Mouse (Mus musculus): Measurements from ENCODE around the gene Nr4a2.

DNA sequence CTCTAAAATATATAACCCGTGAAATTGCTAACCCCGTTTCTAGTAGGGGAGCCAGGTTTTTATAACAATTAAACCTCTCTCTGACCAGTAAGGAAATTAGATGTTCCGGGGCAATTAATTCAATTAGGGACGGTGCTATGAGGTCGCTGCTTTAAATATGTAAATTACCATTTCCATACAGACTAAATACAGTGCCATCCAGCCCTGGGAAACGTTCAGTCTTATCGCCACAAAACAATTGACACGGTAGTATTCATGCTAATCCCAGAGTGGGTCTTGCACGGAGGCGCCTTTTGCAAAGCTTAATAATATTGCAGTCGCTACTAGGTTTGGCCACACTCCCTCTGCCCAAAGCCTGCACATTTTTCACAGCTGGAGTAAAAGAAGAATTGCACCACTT lies 14.5 kb downstream of the Nr4a2 start:
- TF ChIP-seq CTCF (IDR thresholded peaks at IDR 0.05 in 2 of 3, conservative IDR thresholded peaks at IDR 0.05 in 1 of 3; ENCODE audit: control insufficient read depth in 1 of 3, insufficient read depth in 1 of 3, low read depth in 2 of 3, low read length in 3 of 3, poor library complexity in 1 of 3, severe bottlenecking in 1 of 3), result no peak
- TF ChIP-seq EP300 (IDR thresholded peaks at IDR 0.05; ENCODE audit: low read depth in 1 of 2, low read length in 2 of 2), result no peak
- no peak for TF ChIP-seq KAT2A (conservative IDR thresholded peaks at IDR 0.05; ENCODE audit: low read depth, low read length)
- no peak for TF ChIP-seq NRF1 (IDR thresholded peaks at IDR 0.05; ENCODE audit: insufficient read depth, low read depth, low read length, poor library complexity, severe bottlenecking)
- TF ChIP-seq POLR2AphosphoS5 (IDR thresholded peaks at IDR 0.05; ENCODE audit: borderline replicate concordance, low read depth, low read length), result no peak
- no peak for TF ChIP-seq GATA1 (IDR thresholded peaks at IDR 0.05; ENCODE audit: low read depth, low read length)
- no peak for TF ChIP-seq USF2 (IDR thresholded peaks at IDR 0.05; ENCODE audit: borderline replicate concordance in 1 of 2, insufficient read depth in 1 of 2, low read depth in 1 of 2, low read length in 2 of 2)
- no peak for TF ChIP-seq ZMIZ1 (IDR thresholded peaks at IDR 0.05; ENCODE audit: low read depth, low read length)
